Mouse (Mus musculus): Measurements from ENCODE around the gene Taar6. TPM values are rescaled to one million over a fixed set of nuclear protein-coding genes. Genes with fewer than 3 reads are reported as not detected.

Taar6 gene
- polyA plus RNA-seq, 1 experiment from 2014 or later: not detected

- no peaks in the 10 kb centered on the region for H3K4me1 ChIP-seq (replicated peaks; ENCODE audit: control insufficient read depth, insufficient read depth, low read length)
- no peak overlapping the region for H3K9ac ChIP-seq (ENCODE audit: low read depth, low read length)
- no peaks in the 10 kb centered on the region for H3K27me3 ChIP-seq (ENCODE audit: control insufficient read depth, insufficient read depth, low read length)
- 90% methylated on average over 6 of the region's 6 CpGs for WGBS
- no peak overlapping the region for H3K27ac ChIP-seq (ENCODE audit: low read depth, low read length)
- H3K4me2 ChIP-seq (replicated peaks; ENCODE audit: low read depth, low read length): no peak overlapping the region
- no peak for DNase-seq (ENCODE audit: low spot score)
- ATAC-seq (ENCODE audit: low FRiP score): no peak
- no peaks in the 10 kb centered on the region for H3K36me3 ChIP-seq (ENCODE audit: control insufficient read depth, insufficient read depth, low read length)
- H3K4me3 ChIP-seq (ENCODE audit: low read depth, low read length): no peak overlapping the region
- no peaks in the 10 kb centered on the region for H3K9me3 ChIP-seq (ENCODE audit: control insufficient read depth, low read length)
These were observed 33.7 kb downstream of the Taar6 start for GRCm38 (mm10) chr10:23951714-23952113.

- ATAC-seq (ENCODE audit: low FRiP score): no peak
- no peaks in the 10 kb centered on the region for H3K4me1 ChIP-seq (replicated peaks; ENCODE audit: control insufficient read depth, insufficient read depth, low read length)
- 88% methylated on average over 16 of the region's 16 CpGs for WGBS
These were observed 35.9 kb downstream of the Taar6 start, which contains the start of gene Taar3 for GRCm38 (mm10) chr10:23949508-23950005. Taar3 (plus strand) TSS chr10:23949558.

GRCm38 (mm10) chr10:23948026-23948425 lies 37.4 kb downstream of the Taar6 start:
- 80% methylated on average over 7 of the region's 7 CpGs for WGBS
- Histone ChIP-seq H3K4me1 (replicated peaks; ENCODE audit: control insufficient read depth, insufficient read depth, low read length) (no peaks in the 10 kb centered on the region), H3K9ac (ENCODE audit: low read depth, low read length) (no peak overlapping the region), H3K27me3 (ENCODE audit: control insufficient read depth, insufficient read depth, low read length) (no peaks in the 10 kb centered on the region), H3K9me3 (ENCODE audit: control insufficient read depth, low read length) (no peaks in the 10 kb centered on the region), H3K4me2 (replicated peaks; ENCODE audit: low read depth, low read length) (no peak overlapping the region), H3K27ac (ENCODE audit: low read depth, low read length) (no peak overlapping the region), H3K4me3 (ENCODE audit: low read depth, low read length) (no peak overlapping the region), H3K36me3 (ENCODE audit: control insufficient read depth, insufficient read depth, low read length) (no peaks in the 10 kb centered on the region)
- ATAC-seq (ENCODE audit: low FRiP score) (no peak), DNase-seq (ENCODE audit: low spot score) (no peak)

More at GRCm38 (mm10) chr10:23949508-23950005, 35.9 kb downstream of the Taar6 start, which contains the start of gene Taar3:
- Histone ChIP-seq H3K4me3 (ENCODE audit: low read depth, low read length) (no peak within 1 kb of the TSS), H3K4me2 (replicated peaks; ENCODE audit: low read depth, low read length) (no peak within 1 kb of the TSS), H3K9ac (ENCODE audit: low read depth, low read length) (no peak within 1 kb of the TSS), H3K27me3 (ENCODE audit: control insufficient read depth, insufficient read depth, low read length) (no peaks in the 10 kb centered on the region), H3K27ac (ENCODE audit: low read depth, low read length) (no peak within 1 kb of the TSS), H3K36me3 (ENCODE audit: control insufficient read depth, insufficient read depth, low read length) (no peaks in the 10 kb centered on the region), H3K9me3 (ENCODE audit: control insufficient read depth, low read length) (no peaks in the 10 kb centered on the region)
- DNase-seq (ENCODE audit: low spot score): peak; percentile 9

- no peak for ATAC-seq (ENCODE audit: low FRiP score)
- DNase-seq (ENCODE audit: low spot score): peak; percentile 9
These were observed 43.0 kb downstream of the Taar6 start for GRCm38 (mm10) chr10:23942465-23942864.

GRCm38 (mm10) chr10:23938312-23938711 lies 47.1 kb downstream of the Taar6 start, which contains the start of gene Taar2:
Taar2 (plus strand) TSS chr10:23938572.
- H3K4me3 ChIP-seq (ENCODE audit: low read depth, low read length): no peak within 1 kb of the TSS
- no peaks in the 10 kb centered on the region for H3K27me3 ChIP-seq (ENCODE audit: control insufficient read depth, insufficient read depth, low read length)
- H3K4me2 ChIP-seq (replicated peaks; ENCODE audit: low read depth, low read length): no peak within 1 kb of the TSS
- WGBS: 58% methylated on average over 6 of the region's 6 CpGs
- no peak within 1 kb of the TSS for H3K27ac ChIP-seq (ENCODE audit: low read depth, low read length)
- H3K4me1 ChIP-seq (replicated peaks; ENCODE audit: control insufficient read depth, insufficient read depth, low read length): no peaks in the 10 kb centered on the region
- DNase-seq (ENCODE audit: low spot score) (no peak), ATAC-seq (ENCODE audit: low FRiP score) (no peak)
- no peak within 1 kb of the TSS for H3K9ac ChIP-seq (ENCODE audit: low read depth, low read length)
- H3K36me3 ChIP-seq (ENCODE audit: control insufficient read depth, insufficient read depth, low read length): no peaks in the 10 kb centered on the region
- no peaks in the 10 kb centered on the region for H3K9me3 ChIP-seq (ENCODE audit: control insufficient read depth, low read length)

More at GRCm38 (mm10) chr10:23942465-23942864, 43.0 kb downstream of the Taar6 start:
- Histone ChIP-seq H3K36me3 (ENCODE audit: control insufficient read depth, insufficient read depth, low read length) (no peaks in the 10 kb centered on the region), H3K4me3 (ENCODE audit: low read depth, low read length) (no peak overlapping the region), H3K27ac (ENCODE audit: low read depth, low read length) (no peak overlapping the region), H3K9me3 (ENCODE audit: control insufficient read depth, low read length) (no peaks in the 10 kb centered on the region), H3K4me1 (replicated peaks; ENCODE audit: control insufficient read depth, insufficient read depth, low read length) (no peaks in the 10 kb centered on the region), H3K9ac (ENCODE audit: low read depth, low read length) (no peak overlapping the region), H3K4me2 (replicated peaks; ENCODE audit: low read depth, low read length) (no peak overlapping the region), H3K27me3 (ENCODE audit: control insufficient read depth, insufficient read depth, low read length) (no peaks in the 10 kb centered on the region)
- 79% methylated on average over 5 of the region's 5 CpGs for WGBS

- Histone ChIP-seq H3K27me3 (ENCODE audit: control insufficient read depth, insufficient read depth, low read length) (no peaks in the 10 kb centered on the region), H3K9ac (ENCODE audit: low read depth, low read length) (no peak overlapping the region), H3K27ac (ENCODE audit: low read depth, low read length) (no peak overlapping the region), H3K4me2 (replicated peaks; ENCODE audit: low read depth, low read length) (no peak overlapping the region), H3K4me3 (ENCODE audit: low read depth, low read length) (no peak overlapping the region), H3K36me3 (ENCODE audit: control insufficient read depth, insufficient read depth, low read length) (no peaks in the 10 kb centered on the region), H3K4me1 (replicated peaks; ENCODE audit: control insufficient read depth, insufficient read depth, low read length) (no peaks in the 10 kb centered on the region), H3K9me3 (ENCODE audit: control insufficient read depth, low read length) (no peaks in the 10 kb centered on the region)
- no peak for ATAC-seq (ENCODE audit: low FRiP score)
- DNase-seq (ENCODE audit: low spot score): no peak
- WGBS: 56% methylated on average over 4 of the region's 4 CpGs
These were observed 47.8 kb downstream of the Taar6 start for GRCm38 (mm10) chr10:23937613-23938012.

Other genes starting within 250 kb of the Taar6 start
- gene Rps12, start 198.4 kb downstream of the Taar6 start, polyA plus RNA-seq (2014; fragmentation: Nextera tagmentation; extraction: Ambion mirVana): 126 TPM in 2 replicates
- 21.5 and 23.2 TPM in 2 replicates for gene Slc18b1, start 188.7 kb downstream of the Taar6 start, polyA plus RNA-seq (2014; fragmentation: Nextera tagmentation; extraction: Ambion mirVana)
- gene Vnn3, start 134.2 kb downstream of the Taar6 start, polyA plus RNA-seq (2014; fragmentation: Nextera tagmentation; extraction: Ambion mirVana): 0.09 TPM in 1 of 2 replicates, not detected in the other
- 2.4 and 3.1 TPM in 2 replicates for gene Vnn1, start 91.0 kb downstream of the Taar6 start, polyA plus RNA-seq (2014; fragmentation: Nextera tagmentation; extraction: Ambion mirVana)
- not detected in 2 replicates for gene Taar1, start 65.3 kb downstream of the Taar6 start, polyA plus RNA-seq (2014; fragmentation: Nextera tagmentation; extraction: Ambion mirVana)
- not detected in 2 replicates for gene Taar2, start 47.1 kb downstream of the Taar6 start, polyA plus RNA-seq (2014; fragmentation: Nextera tagmentation; extraction: Ambion mirVana)
- not detected in 2 replicates for gene Taar3, start 36.1 kb downstream of the Taar6 start, polyA plus RNA-seq (2014; fragmentation: Nextera tagmentation; extraction: Ambion mirVana)
- not detected in 2 replicates for gene Taar4, start 25.2 kb downstream of the Taar6 start, polyA plus RNA-seq (2014; fragmentation: Nextera tagmentation; extraction: Ambion mirVana)
- gene Taar5, start 14.9 kb downstream of the Taar6 start, polyA plus RNA-seq (2014; fragmentation: Nextera tagmentation; extraction: Ambion mirVana): not detected in 2 replicates
- not detected in 2 replicates for gene Taar7a, start 7.8 kb upstream of the Taar6 start, polyA plus RNA-seq (2014; fragmentation: Nextera tagmentation; extraction: Ambion mirVana)
- not detected in 2 replicates for gene Taar7b, start 14.3 kb upstream of the Taar6 start, polyA plus RNA-seq (2014; fragmentation: Nextera tagmentation; extraction: Ambion mirVana)
- not detected in 2 replicates for gene Taar7d, start 41.6 kb upstream of the Taar6 start, polyA plus RNA-seq (2014; fragmentation: Nextera tagmentation; extraction: Ambion mirVana)
- not detected in 2 replicates for gene Taar7e, start 52.0 kb upstream of the Taar6 start, polyA plus RNA-seq (2014; fragmentation: Nextera tagmentation; extraction: Ambion mirVana)
- not detected in 2 replicates for gene Taar7f, start 63.9 kb upstream of the Taar6 start, polyA plus RNA-seq (2014; fragmentation: Nextera tagmentation; extraction: Ambion mirVana)
- gene Taar8a, start 90.9 kb upstream of the Taar6 start, polyA plus RNA-seq (2014; fragmentation: Nextera tagmentation; extraction: Ambion mirVana): not detected in 2 replicates
- not detected in 2 replicates for gene Taar8b, start 106.6 kb upstream of the Taar6 start, polyA plus RNA-seq (2014; fragmentation: Nextera tagmentation; extraction: Ambion mirVana)
- gene Taar8c, start 116.3 kb upstream of the Taar6 start, polyA plus RNA-seq (2014; fragmentation: Nextera tagmentation; extraction: Ambion mirVana): not detected in 2 replicates
- not detected in 2 replicates for gene Taar9, start 123.9 kb upstream of the Taar6 start, polyA plus RNA-seq (2014; fragmentation: Nextera tagmentation; extraction: Ambion mirVana)
- gene Stx7, start 163.7 kb upstream of the Taar6 start, polyA plus RNA-seq (2014; fragmentation: Nextera tagmentation; extraction: Ambion mirVana): 120 and 131 TPM in 2 replicates
- 18.3 and 20.2 TPM in 2 replicates for gene Moxd1, start 237.9 kb upstream of the Taar6 start, polyA plus RNA-seq (2014; fragmentation: Nextera tagmentation; extraction: Ambion mirVana)